Mouse (Mus musculus): ENCODE data around the gene Ufc1.
"Not testable (repeated sequence)": the region's sequence is repeated elsewhere in the genome, so short reads cannot be mapped to it uniquely, and the experiment has no call there.

The Ufc1 gene

GRCm38 (mm10) chr1:171247453-171247841, 47.4 kb downstream of the Ufc1 start:
- DNase-seq (ENCODE audit: low spot score), result no peak

DNA sequence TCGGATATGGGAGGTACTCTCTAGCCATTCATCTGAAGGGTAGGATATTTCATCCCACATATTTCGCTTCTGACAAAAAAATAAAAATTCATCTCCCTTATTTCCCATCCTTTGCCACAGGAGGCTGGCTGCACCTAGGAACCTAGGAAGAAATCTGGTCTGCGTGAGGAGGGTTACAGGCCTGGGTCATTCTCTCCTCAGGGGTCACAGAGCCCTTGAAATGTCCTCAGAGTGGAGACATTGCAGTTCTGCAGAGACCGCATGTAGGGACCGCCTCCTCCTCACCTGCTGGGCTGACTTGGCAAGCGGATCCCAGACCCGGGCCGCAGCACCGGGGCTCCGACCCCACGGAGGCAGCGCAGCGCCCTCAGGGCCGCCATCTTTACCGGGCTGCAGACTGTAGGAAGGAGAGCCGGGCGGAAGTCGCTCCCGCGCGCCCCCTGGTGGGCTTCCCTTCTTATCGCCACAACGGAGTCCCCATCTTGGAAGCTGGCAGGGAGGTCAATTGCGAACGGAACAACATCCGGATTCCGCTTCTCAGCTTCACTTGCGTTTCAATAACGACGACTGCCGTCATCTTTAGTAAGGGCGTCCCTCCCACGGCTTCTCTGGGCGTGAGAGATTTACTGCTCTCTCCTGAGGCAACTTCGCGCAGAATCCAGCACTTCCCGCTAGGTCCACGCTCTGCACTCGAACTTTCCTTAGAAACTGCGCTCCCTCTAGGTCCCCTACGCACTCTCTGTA, 47.9 kb downstream of the Ufc1 start:
- peak; percentile 97 for DNase-seq (ENCODE audit: low spot score)

GRCm38 (mm10) chr1:171245353-171245752, 49.5 kb downstream of the Ufc1 start:
- no peak for DNase-seq (ENCODE audit: low spot score)

- DNase-seq (ENCODE audit: low spot score), result not testable (repeated sequence)
Measured at GRCm38 (mm10) chr1:171241952-171242351, 52.9 kb downstream of the Ufc1 start.

GRCm38 (mm10) chr1:171240911-171241310, 53.9 kb downstream of the Ufc1 start:
- no peak for DNase-seq (ENCODE audit: low spot score)

GRCm38 (mm10) chr1:171239992-171240744, 54.7 kb downstream of the Ufc1 start:
- DNase-seq (ENCODE audit: low spot score), result no peak

All from yolk sac, embryonic 10.5 days (tissue).